22 mouse cellular contexts compared by ENCODE assay signal in genomic region chr1:135064525-135064924, GRCm38 (mm10). TPM values are rescaled to one million over a fixed set of nuclear protein-coding genes. Genes with fewer than 3 reads are reported as not detected.
DNase-seq lines count a peak whose midpoint lies in the region; ATAC-seq and TF ChIP-seq lines count a peak whose summit lies in the region.
"Had no signal": no experiment of that assay in that cellular context is flagged by ENCODE, and none has a peak within 500 bp of the region (broad histone marks: within the 10 kb centered on the region; RNA-seq: fewer than 3 reads in every experiment).

No protein-coding gene starts in this region.

- intact Hi-C loops in left cerebral cortex, adult 2 months (cut with DNase I): no loop called here
- intact Hi-C loops in left cerebral cortex, postnatal 10 days (cut with DNase I): no loop called here

- peak; percentile 6 for DNase-seq in CD4-positive, CD25-positive, alpha-beta regulatory T cell, adult 2 months (ENCODE audit: low read depth, low spot score)
- DNase-seq in left cerebral cortex, adult 2 months (ENCODE audit: extremely low spot score in 1 of 2, low spot score in 2 of 2): no peak
- DNase-seq in left cerebral cortex, postnatal 10 days (ENCODE audit: extremely low spot score in 1 of 2, low spot score in 2 of 2): no peak
- DNase-seq in 416B (ENCODE audit: low read depth) (peak; percentile 4), ZHBTc4 (ENCODE audit: low read depth, low spot score) (peak; percentile 57)
- DNase-seq in Muller cell, postnatal 12 days (ENCODE audit: inconsistent ontology term): no peak
- no peak for DNase-seq in adrenal gland, postnatal 36 days
- DNase-seq: cerebellum, adult 18-20 months; cerebellum, postnatal 14 days; forebrain, postnatal 0 days; gastrocnemius, postnatal 25 days; kidney, adult 2 months; liver, embryonic 13.5 days; right cerebral cortex, adult 18-20 months had no signal

- no peak overlapping the region for H3K27ac ChIP-seq in left cerebral cortex, adult 2 months
- H3K27ac ChIP-seq: embryonic facial prominence, embryonic 12.5 days; kidney, postnatal 0 days; limb, embryonic 12.5 days; liver, embryonic 13.5 days; macrophage had no signal

- no peak overlapping the region for H3K4me3 ChIP-seq in left cerebral cortex, adult 2 months
- H3K4me3 ChIP-seq: embryonic facial prominence, embryonic 12.5 days; limb, embryonic 12.5 days; liver, embryonic 13.5 days had no signal

- no peak for ATAC-seq in CD4-positive, CD25-positive, alpha-beta regulatory T cell, adult 4 months
- ATAC-seq: forebrain, postnatal 0 days; hindbrain, embryonic 16.5 days; midbrain, embryonic 16.5 days had no signal

- peak; percentile 8; the same call in 1 of the 2 replicates for TF ChIP-seq CTCF in left cerebral cortex, adult 2 months (IDR thresholded peaks at IDR 0.05)

RNA-seq across cellular contexts. Expression of gene Lgr6, which starts 40.6 kb away (rescaled TPM):
- polyA plus RNA-seq in CD4-positive, CD25-positive, alpha-beta regulatory T cell, adult 4 months (2017; shearing (Covaris generic)): under 1 TPM in 1 of 2 experiments, not detected in 1; 0.08 TPM
- total RNA-seq in left cerebral cortex, adult 2 months (2021): 1 to 10 TPM; 1.6 to 1.9 TPM
- total RNA-seq in left cerebral cortex, postnatal 10 days (2021): 1 to 10 TPM; 2.6 to 3.1 TPM
- 1 to 10 TPM; 1.2 to 2.2 TPM for total RNA-seq in adrenal gland, postnatal 36 days (2021)
- total RNA-seq: hematopoietic stem cell, adult 5-6 weeks had no signal
- polyA plus RNA-seq: macrophage had no signal

Comparison
In these comparisons a context has a peak if more than half of its experiments do, and no peak if none do; other contexts are left out.
1. DNase-seq: peak in CD4-positive, CD25-positive, alpha-beta regulatory T cell, adult 2 months (single experiment), 416B (single experiment) and ZHBTc4 (single experiment); none in left cerebral cortex, adult 2 months (0 of 2), left cerebral cortex, postnatal 10 days (0 of 2), Muller cell, postnatal 12 days (single experiment) and adrenal gland, postnatal 36 days (0 of 2).